Comparison of ENCODE assay signal across 7 mouse cellular contexts in genomic region chr6:127617258-127618025, GRCm38 (mm10). TPM values are rescaled to one million over a fixed set of nuclear protein-coding genes. Genes with fewer than 3 reads are reported as not detected.
DNase-seq lines count a peak whose midpoint lies in the region; ATAC-seq lines count a peak whose summit lies in the region.

No protein-coding gene starts in this region.

- no peaks in the 10 kb centered on the region for H3K27me3 ChIP-seq in forebrain, embryonic 13.5 days
- H3K27me3 ChIP-seq in intestine, embryonic 15.5 days (replicated peaks), result no peaks in the 10 kb centered on the region
- no peaks in the 10 kb centered on the region for H3K27me3 ChIP-seq in lung, embryonic 16.5 days (ENCODE audit: control insufficient read depth, insufficient read depth, low read depth, low read length)

- ATAC-seq in forebrain, embryonic 13.5 days, result 0 out of 2 replicates have a peak, but pooled peaks have one; percentile 41
- no peak for ATAC-seq in intestine, embryonic 15.5 days
- no peak for ATAC-seq in lung, embryonic 16.5 days (ENCODE audit: low read depth)

- no peaks in the 10 kb centered on the region for H3K36me3 ChIP-seq in forebrain, embryonic 13.5 days (ENCODE audit: poor library complexity, severe bottlenecking)
- no peaks in the 10 kb centered on the region for H3K36me3 ChIP-seq in intestine, embryonic 15.5 days
- no peaks in the 10 kb centered on the region for H3K36me3 ChIP-seq in lung, embryonic 16.5 days (ENCODE audit: control insufficient read depth, insufficient read depth, low read length)

- DNase-seq in right cerebral cortex, adult 18-20 months, result peak; percentile 23
- DNase-seq in right cerebral cortex, postnatal 36 days (ENCODE audit: low spot score in 2 of 2), result no peak
- peak; percentile 61 for DNase-seq in brain, adult 2 months (ENCODE audit: low read depth, low spot score)
- peak; percentile 42 to 50 for DNase-seq in right cerebral cortex, adult 2 months (ENCODE audit: low spot score in 2 of 2)

- H3K4me1 ChIP-seq in forebrain, embryonic 13.5 days, result peaks cover 11% of the 10 kb centered on the region
- no peaks in the 10 kb centered on the region; the same call in 1 of the 2 replicates for H3K4me1 ChIP-seq in intestine, embryonic 15.5 days (replicated peaks)
- peaks cover 10% of the 10 kb centered on the region; the same call in 1 of the 2 replicates for H3K4me1 ChIP-seq in lung, embryonic 16.5 days (replicated peaks; ENCODE audit: control insufficient read depth, insufficient read depth, low read length)

- WGBS in forebrain, embryonic 13.5 days, result 33% methylated on average over 10 of the region's 10 CpGs
- 37% methylated on average over 10 of the region's 10 CpGs for WGBS in intestine, embryonic 15.5 days
- WGBS in lung, embryonic 16.5 days, result 29% methylated on average over 10 of the region's 10 CpGs

- H3K4me2 ChIP-seq in forebrain, embryonic 13.5 days, result peak overlapping the region; percentile 33
- H3K4me2 ChIP-seq in intestine, embryonic 15.5 days (replicated peaks), result peak overlapping the region; percentile 34; the same call in 1 of the 2 replicates
- peak overlapping the region; percentile 15; the same call in 1 of the 2 replicates for H3K4me2 ChIP-seq in lung, embryonic 16.5 days (ENCODE audit: low read depth, low read length)

- no peak overlapping the region for H3K4me3 ChIP-seq in forebrain, embryonic 13.5 days
- H3K4me3 ChIP-seq in intestine, embryonic 15.5 days (replicated peaks), result no peak overlapping the region
- no peak overlapping the region for H3K4me3 ChIP-seq in lung, embryonic 16.5 days (ENCODE audit: low read length)

- H3K9ac ChIP-seq in forebrain, embryonic 13.5 days, result no peak overlapping the region
- H3K9ac ChIP-seq in intestine, embryonic 15.5 days, result no peak overlapping the region
- no peak overlapping the region for H3K9ac ChIP-seq in lung, embryonic 16.5 days (ENCODE audit: low read length)

- H3K9me3 ChIP-seq in forebrain, embryonic 13.5 days (replicated peaks), result no peaks in the 10 kb centered on the region
- H3K9me3 ChIP-seq in intestine, embryonic 15.5 days, result no peaks in the 10 kb centered on the region
- H3K9me3 ChIP-seq in lung, embryonic 16.5 days (ENCODE audit: control insufficient read depth, low read length), result no peaks in the 10 kb centered on the region

- H3K27ac ChIP-seq in forebrain, embryonic 13.5 days, result no peak overlapping the region
- H3K27ac ChIP-seq in intestine, embryonic 15.5 days, result no peak overlapping the region
- 0 out of 2 replicates have a peak overlapping the region, but pooled peaks have one; percentile 18 for H3K27ac ChIP-seq in lung, embryonic 16.5 days (ENCODE audit: low read length)

RNA-seq across cellular contexts. Expression of gene Cracr2a, which starts 56.3 kb away (rescaled TPM):
- 0.19 and 0.53 TPM in 2 replicates for polyA plus RNA-seq in forebrain, embryonic 13.5 days (2015; fragmentation: Nextera tagmentation; extraction: Ambion mirVana)
- 2.2 and 2.5 TPM in 2 replicates for polyA plus RNA-seq in intestine, embryonic 15.5 days (2015; fragmentation: Nextera tagmentation; extraction: Ambion mirVana)
- 4.3 and 4.7 TPM in 2 replicates for polyA plus RNA-seq in lung, embryonic 16.5 days (2015; fragmentation: Nextera tagmentation; extraction: Ambion mirVana)

Comparison
In these comparisons a context has a peak if more than half of its experiments do, and no peak if none do; other contexts are left out.
1. DNase-seq: peak in right cerebral cortex, adult 18-20 months (single experiment), brain, adult 2 months (single experiment) and right cerebral cortex, adult 2 months (2 of 2); none in right cerebral cortex, postnatal 36 days (0 of 2).
2. Peak in every context shown above with its lines, with median percentiles within 50 percentile points of each other: H3K4me2 ChIP-seq.